Mouse (Mus musculus) kidney, adult 10 weeks (tissue): ENCODE results near the gene Gm20826. TPM values are rescaled to one million over a fixed set of nuclear protein-coding genes. Genes with fewer than 3 reads are reported as not detected.

ENCODE experiments used
- polyA plus RNA-seq: library from polyadenylated mRNA; stranded (reverse); fragments of 350-450 nt; fragmentation: Illumina TruSeq; extraction: RNeasy Lipid Tissue Mini Kit (QIAGEN cat#74804); gene quantifications from one replicate; pipeline ENCODE4 v1.2.3, GENCODE M21; 2014; ENCODE audit warnings: low read depth, low replicate concordance

Gm20826 gene
- polyA plus RNA-seq = not detected

GRCm38 (mm10) chrY:7638389-7638788, at the start of gene Gm20826:
TSS of gene Gm20826 (minus strand) at chrY:7638489.

Other genes starting within 250 kb of the Gm20826 start
- not detected for gene Gm21788, start 233.5 kb downstream of the Gm20826 start, polyA plus RNA-seq
- not detected for gene Gm28576, start 84.5 kb upstream of the Gm20826 start, polyA plus RNA-seq